Mouse (Mus musculus): ENCODE results near the gene Abcb5.

DNA sequence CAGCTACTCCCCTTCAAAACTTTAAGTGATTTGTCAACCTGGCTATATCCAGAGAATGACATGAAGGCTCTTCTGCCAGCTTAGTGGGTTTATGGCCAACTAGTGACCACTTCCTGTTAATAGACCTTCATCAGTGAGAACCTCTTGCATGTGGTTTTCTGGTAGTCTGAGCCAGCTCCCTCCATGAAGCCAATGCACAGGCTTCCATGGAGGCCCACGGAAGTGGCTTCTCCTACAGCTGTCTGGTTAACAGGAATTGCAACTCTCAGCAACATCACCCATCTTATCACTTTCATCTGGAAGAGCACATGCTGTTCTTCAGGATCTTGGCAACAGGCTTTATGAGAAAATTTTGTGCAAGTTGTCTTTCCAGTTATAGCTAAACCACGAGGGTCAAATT, 33.0 kb upstream of the Abcb5 start:
- TF ChIP-seq CTCF (IDR thresholded peaks at IDR 0.05; ENCODE audit: control insufficient read depth, insufficient read depth, insufficient read length), result no peak
- no peak for TF ChIP-seq MAX (IDR thresholded peaks at IDR 0.05)
- TF ChIP-seq MYOD1 (IDR thresholded peaks at IDR 0.05; ENCODE audit: control insufficient read depth, insufficient read length, low read depth), result no peak
- no peak for TF ChIP-seq USF1 (IDR thresholded peaks at IDR 0.05; ENCODE audit: low read depth)
- no peak for TF ChIP-seq CEBPB (IDR thresholded peaks at IDR 0.05; ENCODE audit: low read depth)
- TF ChIP-seq MYOG (IDR thresholded peaks at IDR 0.05; ENCODE audit: control insufficient read depth, extremely low read depth, insufficient read length), result no peak
- TF ChIP-seq FOSL1 (IDR thresholded peaks at IDR 0.05; ENCODE audit: insufficient read depth, low read length, poor library complexity, severe bottlenecking), result no peak
